Mouse (Mus musculus): ENCODE measurements around the gene Slc25a39.

DNA sequence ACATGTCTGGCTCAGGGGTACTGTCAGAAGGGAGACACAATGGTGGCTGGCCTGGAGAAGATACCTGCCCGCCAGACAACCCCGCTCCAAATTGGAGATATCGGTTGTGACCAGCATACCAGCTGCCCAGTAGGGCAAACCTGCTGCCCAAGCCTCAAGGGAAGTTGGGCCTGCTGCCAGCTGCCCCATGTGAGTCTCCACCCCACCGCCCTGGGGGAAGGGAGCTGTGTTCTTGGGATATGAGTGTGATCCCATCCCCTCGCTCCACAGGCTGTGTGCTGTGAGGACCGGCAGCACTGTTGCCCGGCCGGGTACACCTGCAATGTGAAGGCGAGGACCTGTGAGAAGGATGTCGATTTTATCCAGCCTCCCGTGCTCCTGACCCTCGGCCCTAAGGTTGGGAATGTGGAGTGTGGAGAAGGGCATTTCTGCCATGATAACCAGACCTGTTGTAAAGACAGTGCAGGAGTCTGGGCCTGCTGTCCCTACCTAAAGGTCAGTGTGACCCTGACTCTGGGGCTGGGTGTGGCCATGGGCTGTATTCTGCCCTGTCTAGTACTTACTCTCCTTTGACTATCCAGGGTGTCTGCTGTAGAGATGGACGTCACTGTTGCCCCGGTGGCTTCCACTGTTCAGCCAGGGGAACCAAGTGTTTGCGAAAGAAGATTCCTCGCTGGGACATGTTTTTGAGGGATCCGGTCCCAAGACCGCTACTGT, 28.2 kb upstream of the Slc25a39 start:
- TF ChIP-seq CTCF (IDR thresholded peaks at IDR 0.05; ENCODE audit: low read depth, low read length), result no peak
- no peak for TF ChIP-seq POLR2A (IDR thresholded peaks at IDR 0.05; ENCODE audit: extremely low read depth, insufficient read depth, low read length)
